Mouse (Mus musculus) inflammation-experienced regulatory T-cells, adult 16 weeks (primary cell): ENCODE data around the gene Map6d1. TPM values are rescaled to one million over a fixed set of nuclear protein-coding genes. Genes with fewer than 3 reads are reported as not detected.

Source experiments
- polyA plus RNA-seq: library from polyadenylated mRNA; unstranded; fragments of 100-300 nt; shearing (Covaris generic); gene quantifications from one replicate; pipeline ENCODE4 v1.2.1, GENCODE M21; 2017

Gene Map6d1
- polyA plus RNA-seq: 0.09 TPM

DNA sequence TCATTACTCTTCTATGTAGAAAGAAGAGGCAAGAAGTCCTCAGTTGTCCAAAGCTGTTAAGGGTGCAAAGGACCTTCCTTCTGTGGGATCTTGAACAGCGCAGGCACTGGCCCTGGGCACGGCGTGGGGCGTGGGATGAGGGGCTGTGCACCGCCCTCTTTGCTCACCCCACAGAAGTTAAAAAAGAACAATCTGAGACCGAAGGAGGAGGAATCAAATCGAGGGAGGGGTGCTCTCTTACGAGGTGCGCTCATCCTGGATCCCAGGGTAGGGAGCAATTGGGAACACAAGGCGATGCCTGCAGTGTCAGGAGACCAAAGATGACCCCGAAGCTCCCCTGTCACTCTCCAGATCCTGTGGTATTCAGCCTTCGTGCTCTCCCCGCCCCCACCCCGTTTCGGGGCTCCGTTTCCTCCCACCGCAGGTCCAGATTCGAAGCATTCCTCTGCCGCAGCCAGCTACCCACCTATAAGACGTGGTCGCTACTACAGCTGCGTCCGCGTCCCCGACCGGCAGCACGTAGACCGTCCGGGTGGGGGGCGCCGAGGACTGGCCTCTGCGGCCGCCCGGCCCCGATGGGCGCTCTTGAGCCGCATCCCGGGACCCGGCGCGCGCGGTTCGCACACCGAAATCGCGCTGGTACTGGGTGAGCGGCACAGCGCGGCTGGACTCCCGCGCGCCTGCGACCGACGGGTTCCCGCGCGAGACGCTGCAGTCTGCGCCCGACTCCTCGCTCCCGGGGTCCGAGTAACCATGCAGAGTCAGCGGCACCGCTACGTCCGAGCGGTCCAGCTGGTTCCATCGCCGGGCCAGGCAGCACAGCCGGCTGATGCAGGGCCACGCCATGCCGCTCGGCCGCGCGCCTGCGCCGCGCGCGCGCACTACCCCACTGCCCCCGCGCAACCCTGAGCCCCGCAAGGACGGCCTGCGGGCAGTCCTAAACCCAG, at the start of gene Map6d1:
Gene Map6d1 (minus strand): TSS at position 891 of the 947 bp plus-strand sequence.

Other genes with a start within 250 kb of the Map6d1 start
- gene Klhl24, start 143.8 kb downstream of the Map6d1 start, polyA plus RNA-seq: 69.9 TPM
- gene Yeats2, start 100.3 kb downstream of the Map6d1 start, polyA plus RNA-seq: 26.9 TPM
- 95.1 TPM for gene Parl, start 61.0 kb upstream of the Map6d1 start, polyA plus RNA-seq
- gene Cyp2ab1, start 84.0 kb upstream of the Map6d1 start, polyA plus RNA-seq: not detected
- 49.0 TPM for gene Abcc5, start 185.0 kb upstream of the Map6d1 start, polyA plus RNA-seq